Mouse (Mus musculus): ENCODE measurements around the gene Kdm5c. TPM values are rescaled to one million over a fixed set of nuclear protein-coding genes. Genes with fewer than 3 reads are reported as not detected.

Kdm5c gene
- polyA plus RNA-seq, 1 experiment from 2014 or later, result 13.8 TPM

DNA sequence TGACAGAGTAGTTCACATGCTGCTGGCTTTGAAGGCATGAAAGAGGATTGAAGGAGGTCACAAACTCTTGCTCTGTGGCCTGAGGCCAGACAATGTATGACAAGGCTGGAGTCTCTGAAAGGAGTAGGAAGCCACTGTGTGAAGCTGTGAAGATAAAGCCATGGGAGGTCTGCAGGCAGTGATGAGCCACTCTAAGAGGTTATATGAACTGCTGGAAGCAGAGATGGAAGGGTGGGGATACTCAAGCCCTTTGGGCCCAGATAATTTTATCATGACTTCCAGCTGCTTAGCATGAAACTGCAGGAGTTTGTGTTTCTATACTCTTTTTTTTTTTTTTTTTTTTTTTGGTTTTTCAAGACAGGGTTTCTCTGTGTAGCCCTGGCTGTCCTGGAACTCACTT, 74.6 kb downstream of the Kdm5c start:
- DNase-seq (ENCODE audit: low spot score) (no peak), ATAC-seq (ENCODE audit: low FRiP score, low TSS enrichment) (no peak)
- Histone ChIP-seq H3K9me3 (ENCODE audit: control insufficient read depth, low read length) (no peaks in the 10 kb centered on the region), H3K4me3 (ENCODE audit: low read depth, low read length) (no peak overlapping the region), H3K27ac (replicated peaks) (no peak overlapping the region), H3K9ac (ENCODE audit: low read length) (no peak overlapping the region), H3K27me3 (ENCODE audit: control insufficient read depth, insufficient read depth, low read length) (no peaks in the 10 kb centered on the region), H3K36me3 (ENCODE audit: control insufficient read depth, insufficient read depth, low read length) (no peaks in the 10 kb centered on the region), H3K4me2 (replicated peaks; ENCODE audit: low read depth) (no peak overlapping the region), H3K4me1 (replicated peaks; ENCODE audit: control insufficient read depth, insufficient read depth) (no peaks in the 10 kb centered on the region)
- TF ChIP-seq EP300 (optimal IDR thresholded peaks at IDR 0.05), result no peak
- no peak for TF ChIP-seq CTCF (IDR thresholded peaks at IDR 0.05; ENCODE audit: low read depth)

GRCm38 (mm10) chrX:152307942-152308341, 75.1 kb downstream of the Kdm5c start:
- peak; percentile 38 for DNase-seq (ENCODE audit: low spot score)
- H3K27ac ChIP-seq (replicated peaks), result no peak overlapping the region
- no peak overlapping the region for H3K4me2 ChIP-seq (replicated peaks; ENCODE audit: low read depth)
- no peak overlapping the region for H3K4me3 ChIP-seq (ENCODE audit: low read depth, low read length)
- ATAC-seq (ENCODE audit: low FRiP score, low TSS enrichment), result 0 out of 2 replicates have a peak, but pooled peaks have one; percentile 49
- no peaks in the 10 kb centered on the region for H3K4me1 ChIP-seq (replicated peaks; ENCODE audit: control insufficient read depth, insufficient read depth)
- WGBS, result 51% methylated on average over 2 of the region's 2 CpGs
- H3K9me3 ChIP-seq (ENCODE audit: control insufficient read depth, low read length), result no peaks in the 10 kb centered on the region
- no peaks in the 10 kb centered on the region for H3K27me3 ChIP-seq (ENCODE audit: control insufficient read depth, insufficient read depth, low read length)
- H3K9ac ChIP-seq (ENCODE audit: low read length), result no peak overlapping the region
- H3K36me3 ChIP-seq (ENCODE audit: control insufficient read depth, insufficient read depth, low read length), result no peaks in the 10 kb centered on the region
- no peak for TF ChIP-seq EP300 (optimal IDR thresholded peaks at IDR 0.05)
- peak; percentile 76 for TF ChIP-seq CTCF (IDR thresholded peaks at IDR 0.05; ENCODE audit: low read depth)

DNA sequence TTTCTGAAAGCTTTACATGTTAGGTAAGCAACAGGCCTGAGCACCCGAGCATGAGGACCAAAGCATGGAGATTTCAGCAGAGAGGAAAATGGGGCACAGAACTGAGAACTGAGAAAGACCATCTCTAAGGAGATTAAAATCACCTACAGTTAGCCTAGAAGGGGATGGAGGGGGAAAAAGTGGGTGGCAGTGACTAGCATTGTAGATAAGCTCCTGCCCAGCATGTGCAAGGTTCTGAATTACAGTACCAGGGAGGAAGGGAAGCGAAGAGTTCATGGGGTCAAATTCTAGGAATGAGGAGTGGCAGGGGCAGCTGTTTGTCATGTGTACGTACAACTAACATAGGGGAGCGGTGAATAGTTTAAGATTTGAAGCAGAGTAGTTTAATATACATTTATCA, 87.7 kb downstream of the Kdm5c start:
- Histone ChIP-seq H3K36me3 (ENCODE audit: control insufficient read depth, insufficient read depth, low read length) (no peaks in the 10 kb centered on the region), H3K9me3 (ENCODE audit: control insufficient read depth, low read length) (no peaks in the 10 kb centered on the region), H3K4me2 (replicated peaks; ENCODE audit: low read depth) (no peak overlapping the region), H3K4me1 (replicated peaks; ENCODE audit: control insufficient read depth, insufficient read depth) (no peaks in the 10 kb centered on the region), H3K27me3 (ENCODE audit: control insufficient read depth, insufficient read depth, low read length) (no peaks in the 10 kb centered on the region), H3K4me3 (ENCODE audit: low read depth, low read length) (no peak overlapping the region), H3K9ac (ENCODE audit: low read length) (no peak overlapping the region), H3K27ac (replicated peaks) (no peak overlapping the region)
- DNase-seq (ENCODE audit: low spot score), result no peak
- no peak for TF ChIP-seq EP300 (optimal IDR thresholded peaks at IDR 0.05)
- TF ChIP-seq CTCF (IDR thresholded peaks at IDR 0.05; ENCODE audit: low read depth), result no peak
- 70% methylated on average over 4 of the region's 4 CpGs for WGBS
- ATAC-seq (ENCODE audit: low FRiP score, low TSS enrichment), result no peak; the same call in 1 of the 2 replicates

DNA sequence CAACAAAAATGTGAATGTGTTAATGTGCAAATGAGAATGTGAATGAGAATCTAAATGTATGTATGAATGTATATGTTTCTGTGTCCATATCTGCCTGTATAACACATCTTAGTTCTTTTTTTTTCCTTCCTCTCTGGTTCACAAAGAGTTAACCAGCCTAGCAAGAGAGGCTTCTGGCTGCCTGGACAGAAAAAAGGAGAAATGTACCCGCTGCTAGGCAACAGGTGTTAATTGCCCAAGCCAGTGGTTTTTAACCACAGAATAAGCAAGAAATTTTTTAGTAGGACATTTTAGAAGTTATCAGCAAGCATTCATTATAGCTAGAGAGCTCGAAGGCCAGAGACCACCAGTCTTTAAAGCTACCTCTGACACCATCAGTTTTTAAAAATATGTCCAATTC, 90.0 kb downstream of the Kdm5c start:
- no peak for DNase-seq (ENCODE audit: low spot score)
- Histone ChIP-seq H3K4me3 (ENCODE audit: low read depth, low read length) (no peak overlapping the region), H3K27ac (replicated peaks) (no peak overlapping the region), H3K9me3 (ENCODE audit: control insufficient read depth, low read length) (no peaks in the 10 kb centered on the region), H3K4me1 (replicated peaks; ENCODE audit: control insufficient read depth, insufficient read depth) (no peaks in the 10 kb centered on the region), H3K27me3 (ENCODE audit: control insufficient read depth, insufficient read depth, low read length) (no peaks in the 10 kb centered on the region), H3K4me2 (replicated peaks; ENCODE audit: low read depth) (no peak overlapping the region), H3K9ac (ENCODE audit: low read length) (no peak overlapping the region), H3K36me3 (ENCODE audit: control insufficient read depth, insufficient read depth, low read length) (no peaks in the 10 kb centered on the region)
- 35% methylated on average over 2 of the region's 2 CpGs for WGBS
- TF ChIP-seq CTCF (IDR thresholded peaks at IDR 0.05; ENCODE audit: low read depth), result no peak
- TF ChIP-seq EP300 (optimal IDR thresholded peaks at IDR 0.05), result no peak
- ATAC-seq (ENCODE audit: low FRiP score, low TSS enrichment), result no peak

DNA sequence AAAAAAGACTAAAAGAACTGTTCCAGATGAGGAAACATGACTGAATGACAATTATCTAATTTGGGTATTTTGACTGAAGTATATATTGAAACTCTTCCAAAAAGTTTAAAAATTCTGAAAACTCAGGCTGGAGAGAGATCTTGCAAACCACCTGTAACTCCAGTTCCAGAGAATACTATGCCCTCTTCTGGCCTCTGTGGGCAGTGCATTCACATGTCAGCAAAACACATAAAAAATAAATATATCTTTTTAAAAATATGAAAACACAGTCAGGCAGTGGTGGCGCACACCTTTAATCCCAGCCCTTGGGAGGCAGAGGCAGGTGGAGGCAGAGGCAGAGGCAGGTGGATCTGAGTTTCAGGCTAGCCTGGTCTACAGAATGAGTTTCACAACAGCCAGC, 90.8 kb downstream of the Kdm5c start:
- Histone ChIP-seq H3K27ac (replicated peaks) (no peak overlapping the region), H3K27me3 (ENCODE audit: control insufficient read depth, insufficient read depth, low read length) (no peaks in the 10 kb centered on the region), H3K36me3 (ENCODE audit: control insufficient read depth, insufficient read depth, low read length) (no peaks in the 10 kb centered on the region), H3K9ac (ENCODE audit: low read length) (no peak overlapping the region), H3K4me2 (replicated peaks; ENCODE audit: low read depth) (no peak overlapping the region), H3K9me3 (ENCODE audit: control insufficient read depth, low read length) (no peaks in the 10 kb centered on the region), H3K4me1 (replicated peaks; ENCODE audit: control insufficient read depth, insufficient read depth) (no peaks in the 10 kb centered on the region), H3K4me3 (ENCODE audit: low read depth, low read length) (no peak overlapping the region)
- no peak for ATAC-seq (ENCODE audit: low FRiP score, low TSS enrichment)
- 90% methylated on average over 1 of the region's 1 CpGs for WGBS
- peak; percentile 21 for DNase-seq (ENCODE audit: low spot score)
- TF ChIP-seq CTCF (IDR thresholded peaks at IDR 0.05; ENCODE audit: low read depth) (peak; percentile 47), EP300 (optimal IDR thresholded peaks at IDR 0.05) (no peak)

Other genes with a start within 250 kb of the Kdm5c start
- 136 and 151 TPM in 2 replicates for gene Hsd17b10, start 231.2 kb upstream of the Kdm5c start, polyA plus RNA-seq (2015; fragmentation: Nextera tagmentation; extraction: Ambion mirVana)
- gene Ribc1, start 216.7 kb upstream of the Kdm5c start, polyA plus RNA-seq (2015; fragmentation: Nextera tagmentation; extraction: Ambion mirVana), result 1.4 and 1.7 TPM in 2 replicates
- gene Smc1a, start 216.6 kb upstream of the Kdm5c start, polyA plus RNA-seq (2015; fragmentation: Nextera tagmentation; extraction: Ambion mirVana), result 34.3 and 34.9 TPM in 2 replicates
- gene Iqsec2, start 88.8 kb upstream of the Kdm5c start, polyA plus RNA-seq (2015; fragmentation: Nextera tagmentation; extraction: Ambion mirVana), result 3.6 TPM in 2 replicates
- 4.7 and 5.4 TPM in 2 replicates for gene Kantr, start 94.5 kb downstream of the Kdm5c start, polyA plus RNA-seq (2015; fragmentation: Nextera tagmentation; extraction: Ambion mirVana)
- gene Tspyl2, start 109.4 kb downstream of the Kdm5c start, polyA plus RNA-seq (2015; fragmentation: Nextera tagmentation; extraction: Ambion mirVana), result 12.3 and 12.9 TPM in 2 replicates
- gene Gpr173, start 135.7 kb downstream of the Kdm5c start, polyA plus RNA-seq (2015; fragmentation: Nextera tagmentation; extraction: Ambion mirVana), result 1.0 and 1.3 TPM in 2 replicates